Mouse (Mus musculus): Measurements from ENCODE around the gene 1110032A03Rik.

The 1110032A03Rik gene

GRCm38 (mm10) chr9:50729600-50729999 is 45.7 kb downstream of the 1110032A03Rik start:
- DNase-seq (ENCODE audit: low read depth) = no peak

GRCm38 (mm10) chr9:50727925-50728651 is 47.2 kb downstream of the 1110032A03Rik start:
- DNase-seq (ENCODE audit: low read depth) = no peak

- no peak for DNase-seq (ENCODE audit: low read depth)
Observed at GRCm38 (mm10) chr9:50727171-50727924, 48.0 kb downstream of the 1110032A03Rik start.

GRCm38 (mm10) chr9:50725921-50726590 is 49.3 kb downstream of the 1110032A03Rik start:
- no peak for DNase-seq (ENCODE audit: low read depth)

- DNase-seq (ENCODE audit: low read depth) = no peak
Observed at GRCm38 (mm10) chr9:50724661-50725330, 50.5 kb downstream of the 1110032A03Rik start.

- no peak for DNase-seq (ENCODE audit: low read depth)
Observed at GRCm38 (mm10) chr9:50724147-50724546, 51.2 kb downstream of the 1110032A03Rik start.

- DNase-seq (ENCODE audit: low read depth) = no peak
Observed at GRCm38 (mm10) chr9:50723406-50723805, 51.9 kb downstream of the 1110032A03Rik start.

GRCm38 (mm10) chr9:50722451-50722911 is 52.8 kb downstream of the 1110032A03Rik start:
- no peak for DNase-seq (ENCODE audit: low read depth)

GRCm38 (mm10) chr9:50721061-50721460 is 54.3 kb downstream of the 1110032A03Rik start:
- DNase-seq (ENCODE audit: low read depth) = no peak

GRCm38 (mm10) chr9:50718878-50719277 is 56.4 kb downstream of the 1110032A03Rik start:
- DNase-seq (ENCODE audit: low read depth) = no peak

- no peak for DNase-seq (ENCODE audit: low read depth)
Observed at GRCm38 (mm10) chr9:50714188-50714587, 61.1 kb downstream of the 1110032A03Rik start.
